Mouse (Mus musculus) ES-CJ7 (cell line): Measurements from ENCODE around the gene Psmb11.
A peak's percentile ranks its signal among the peaks of the same experiment; 100 is the strongest.
"Not testable (repeated sequence)": the region's sequence is repeated elsewhere in the genome, so short reads cannot be mapped to it uniquely, and the experiment has no call there.

Experiments
- DNase-seq: peaks from one replicate; pipeline ENCODE4 v3.0.0; 2011; ENCODE audit warnings: low read depth, low spot score

The Psmb11 gene

GRCm38 (mm10) chr14:54603038-54603654, 18.1 kb upstream of the Psmb11 start:
- DNase-seq: peak; percentile 98

GRCm38 (mm10) chr14:54603686-54604085, 17.5 kb upstream of the Psmb11 start:
- no peak for DNase-seq

GRCm38 (mm10) chr14:54605752-54606321, 15.4 kb upstream of the Psmb11 start, which contains the start of gene 4931414P19Rik:
4931414P19Rik (minus strand) TSS chr14:54605993.
- peak; percentile 53 for DNase-seq

- DNase-seq: no peak
Measured at GRCm38 (mm10) chr14:54607226-54607625, 14.0 kb upstream of the Psmb11 start.

GRCm38 (mm10) chr14:54609245-54609644, 12.0 kb upstream of the Psmb11 start:
- no peak for DNase-seq

GRCm38 (mm10) chr14:54609962-54610361, 11.3 kb upstream of the Psmb11 start:
- peak; percentile 80 for DNase-seq

- DNase-seq: no peak
Measured at GRCm38 (mm10) chr14:54610648-54611047, 10.6 kb upstream of the Psmb11 start.

GRCm38 (mm10) chr14:54614130-54614529, 7.1 kb upstream of the Psmb11 start:
- not testable (repeated sequence) for DNase-seq

- DNase-seq: no peak
Measured at GRCm38 (mm10) chr14:54616226-54616825, 4.9 kb upstream of the Psmb11 start.

- DNase-seq: peak; percentile 81
Measured at GRCm38 (mm10) chr14:54617152-54617896, 3.9 kb upstream of the Psmb11 start.

GRCm38 (mm10) chr14:54617897-54618365, 3.3 kb upstream of the Psmb11 start, which contains the start of gene Psmb5:
Psmb5 (minus strand) TSS chr14:54618022.
- DNase-seq: peak; percentile 93

GRCm38 (mm10) chr14:54623334-54623733, 2.1 kb downstream of the Psmb11 start:
- DNase-seq: no peak

GRCm38 (mm10) chr14:54624976-54625375, 3.7 kb downstream of the Psmb11 start:
- no peak for DNase-seq

GRCm38 (mm10) chr14:54628103-54628502, 6.9 kb downstream of the Psmb11 start:
- DNase-seq: no peak

GRCm38 (mm10) chr14:54629797-54630196, 8.6 kb downstream of the Psmb11 start:
- no peak for DNase-seq

GRCm38 (mm10) chr14:54630583-54631239, 9.5 kb downstream of the Psmb11 start:
- DNase-seq: no peak

- DNase-seq: no peak
Measured at GRCm38 (mm10) chr14:54631240-54631599, 10.0 kb downstream of the Psmb11 start.

GRCm38 (mm10) chr14:54632252-54632651, 11.0 kb downstream of the Psmb11 start:
- peak; percentile 30 for DNase-seq

GRCm38 (mm10) chr14:54634182-54634581, 12.9 kb downstream of the Psmb11 start:
- DNase-seq: no peak

- peak; percentile 59 for DNase-seq
Measured at GRCm38 (mm10) chr14:54636954-54637353, 15.7 kb downstream of the Psmb11 start.

GRCm38 (mm10) chr14:54638210-54638609, 17.0 kb downstream of the Psmb11 start:
- DNase-seq: no peak

- no peak for DNase-seq
Measured at GRCm38 (mm10) chr14:54640121-54640520, 18.9 kb downstream of the Psmb11 start.
